Mouse (Mus musculus): ENCODE results near the gene Foxd3.

DNA sequence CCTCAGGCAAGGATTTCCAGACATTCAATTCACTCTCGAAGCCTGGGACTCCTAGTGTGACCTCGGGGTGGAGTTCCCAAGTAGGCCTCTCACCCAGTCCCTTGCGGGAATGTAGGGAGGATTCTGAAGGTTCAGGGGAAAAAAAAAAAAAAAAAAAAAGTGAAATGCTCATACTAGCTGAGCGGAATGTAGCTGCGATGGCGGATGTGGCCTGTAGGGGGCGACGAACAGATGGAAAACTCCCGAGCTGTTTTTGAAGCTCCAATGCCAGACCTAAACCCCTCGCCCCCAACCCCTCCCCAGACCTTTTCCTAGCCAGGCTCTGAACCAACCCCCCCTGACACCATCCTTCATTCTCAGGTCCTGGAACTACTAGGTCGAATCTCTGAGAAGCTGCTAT lies 4.9 kb downstream of the Foxd3 start:
- TF ChIP-seq CTCF (IDR thresholded peaks at IDR 0.05; ENCODE audit: low read depth) (peak; percentile 65), EP300 (IDR thresholded peaks at IDR 0.05; ENCODE audit: low read depth) (no peak)

Data from liver, postnatal 0 days (tissue).